Mouse (Mus musculus) MEL (cell line): ENCODE data around the gene Itsn1. TPM values are rescaled to one million over a fixed set of nuclear protein-coding genes. Genes with fewer than 3 reads are reported as not detected.

Experiments
- DNase-seq: peaks from one replicate; pipeline ENCODE4 v3.0.0; 2011; ENCODE audit warnings: low read depth, low spot score
- H3K27ac ChIP-seq: 2 replicates; pipeline ENCODE4 v1.5.1; 2012; ENCODE audit warnings: low read depth, mild to moderate bottlenecking, control low read depth, low read length, moderate library complexity; ENCODE audit not compliant: control insufficient read depth
- H3K27me3 ChIP-seq, 2 experiments: fragments of 150-350 bp in 1 of 2; sonication (generic) in 1 of 2; 2 replicates each; pipeline ENCODE4 v1.6.1; 2012; ENCODE audit warnings: low read length in 2 of 2, mild to moderate bottlenecking in 2 of 2, improper control_type of control experiment in 1 of 2, moderate library complexity in 1 of 2; ENCODE audit not compliant: insufficient read depth in 2 of 2, control insufficient read depth in 1 of 2
- H3K36me3 ChIP-seq, 2 experiments: 2 replicates each; pipeline ENCODE4 v1.6.1; 2012 to 2014; ENCODE audit warnings: low read length in 2 of 2, improper control_type of control experiment in 1 of 2, inconsistent platforms in 1 of 2, mild to moderate bottlenecking in 1 of 2; ENCODE audit not compliant: insufficient read depth in 2 of 2, control insufficient read depth in 1 of 2
- H3K4me1 ChIP-seq, 2 experiments: fragments of 150-350 bp in 1 of 2; sonication (generic) in 1 of 2; 2 replicates each; pipeline ENCODE4 v1.6.1; 2012; ENCODE audit warnings: low read length in 2 of 2, improper control_type of control experiment in 1 of 2, mild to moderate bottlenecking in 1 of 2; ENCODE audit not compliant: insufficient read depth in 2 of 2, control insufficient read depth in 1 of 2
- H3K4me3 ChIP-seq, 2 experiments: fragments of 150-350 bp in 1 of 2; sonication (generic) in 1 of 2; 2 replicates each; pipeline ENCODE4 v1.5.1; 2012; ENCODE audit warnings: low read depth in 2 of 2, low read length in 2 of 2, mild to moderate bottlenecking in 2 of 2, moderate library complexity in 2 of 2, control low read depth in 1 of 2, improper control_type of control experiment in 1 of 2; ENCODE audit not compliant: control insufficient read depth in 1 of 2, insufficient read depth in 1 of 2
- H3K79me2 ChIP-seq: 2 replicates; pipeline ENCODE4 v1.6.1; 2012; ENCODE audit warnings: mild to moderate bottlenecking, low read length, moderate library complexity; ENCODE audit not compliant: control insufficient read depth, poor library complexity, insufficient read depth
- H3K9ac ChIP-seq: 2 replicates; pipeline ENCODE4 v1.6.1; 2012; ENCODE audit warnings: low read depth, mild to moderate bottlenecking, control low read depth, low read length, moderate library complexity; ENCODE audit not compliant: control insufficient read depth, poor library complexity, severe bottlenecking
- H3K9me3 ChIP-seq: fragments of 150-350 bp; sonication (generic); replicated peaks from 2 replicates; pipeline ENCODE4 v1.6.1; 2012; ENCODE audit warnings: mild to moderate bottlenecking, low read length, improper control_type of control experiment, moderate library complexity; ENCODE audit not compliant: insufficient read depth
- BHLHE40 ChIP-seq: IDR thresholded peaks from 2 replicates; pipeline ENCODE4 v1.6.1; 2012; ENCODE audit warnings: low read depth, mild to moderate bottlenecking, inconsistent platforms, low read length, improper control_type of control experiment, borderline replicate concordance
- CHD2 ChIP-seq: IDR thresholded peaks from 2 replicates; pipeline ENCODE4 v1.6.1; 2011; ENCODE audit warnings: low read length, improper control_type of control experiment
- CTCF ChIP-seq, 3 experiments: IDR thresholded peaks in 2 of 3; conservative IDR thresholded peaks in 1 of 3; 2 replicates each; pipeline ENCODE4 v1.5.1; 2011 to 2012; ENCODE audit warnings: low read length in 3 of 3, low read depth in 2 of 3, mild to moderate bottlenecking in 2 of 3, improper control_type of control experiment in 1 of 3, inconsistent platforms in 1 of 3, mixed read lengths in 1 of 3, moderate library complexity in 1 of 3; ENCODE audit not compliant: control insufficient read depth in 1 of 3, insufficient read depth in 1 of 3, poor library complexity in 1 of 3, severe bottlenecking in 1 of 3
- E2F4 ChIP-seq: IDR thresholded peaks from 2 replicates; pipeline ENCODE4 v1.6.1; 2011; ENCODE audit warnings: low read depth, low read length, improper control_type of control experiment, borderline replicate concordance
- ETS1 ChIP-seq: IDR thresholded peaks from 2 replicates; pipeline ENCODE4 v1.6.1; 2012; ENCODE audit warnings: low read depth, mild to moderate bottlenecking, inconsistent platforms, low read length, improper control_type of control experiment, moderate library complexity
- GABPA ChIP-seq: IDR thresholded peaks from 2 replicates; pipeline ENCODE4 v1.6.1; 2012; ENCODE audit warnings: low read depth, mild to moderate bottlenecking, inconsistent platforms, low read length, improper control_type of control experiment, moderate library complexity
- GATA1 ChIP-seq: IDR thresholded peaks from 2 replicates; pipeline ENCODE4 v1.6.1; 2011; ENCODE audit warnings: low read depth, low read length, improper control_type of control experiment
- HCFC1 ChIP-seq: IDR thresholded peaks from 2 replicates; pipeline ENCODE4 v1.6.1; 2012; ENCODE audit warnings: low read depth, mild to moderate bottlenecking, inconsistent platforms, low read length, improper control_type of control experiment, moderate library complexity
- JUND ChIP-seq: IDR thresholded peaks from 2 replicates; pipeline ENCODE4 v1.6.1; 2011; ENCODE audit warnings: low read depth, mild to moderate bottlenecking, improper control_type of control experiment, low read length
- KAT2A ChIP-seq: conservative IDR thresholded peaks from 2 replicates; pipeline ENCODE4 v1.6.1; 2012; ENCODE audit warnings: low read depth, low read length, improper control_type of control experiment, inconsistent platforms
- MAFK ChIP-seq: IDR thresholded peaks from 2 replicates; pipeline ENCODE4 v1.6.1; 2011; ENCODE audit warnings: low read depth, mild to moderate bottlenecking, low read length, improper control_type of control experiment, borderline replicate concordance
- MAX ChIP-seq: IDR thresholded peaks from 2 replicates; pipeline ENCODE4 v1.6.1; 2011; ENCODE audit warnings: low read length, improper control_type of control experiment
- MAZ ChIP-seq: IDR thresholded peaks from 2 replicates; pipeline ENCODE4 v1.6.1; 2012; ENCODE audit warnings: low read depth, mild to moderate bottlenecking, inconsistent platforms, low read length, improper control_type of control experiment
- MXI1 ChIP-seq: IDR thresholded peaks from 2 replicates; pipeline ENCODE4 v1.6.1; 2011; ENCODE audit warnings: mild to moderate bottlenecking, low read depth, low read length, improper control_type of control experiment
- MYB ChIP-seq: IDR thresholded peaks from 2 replicates; pipeline ENCODE4 v1.6.1; 2011; ENCODE audit warnings: mild to moderate bottlenecking, low read depth, low read length, improper control_type of control experiment
- NELFE ChIP-seq: IDR thresholded peaks from 2 replicates; pipeline ENCODE4 v1.6.1; 2011; ENCODE audit warnings: low read depth, low read length, improper control_type of control experiment
- NRF1 ChIP-seq: IDR thresholded peaks from 2 replicates; pipeline ENCODE4 v1.6.1; 2014; ENCODE audit warnings: low read depth, mild to moderate bottlenecking, inconsistent platforms, low read length, improper control_type of control experiment, moderate library complexity; ENCODE audit not compliant: poor library complexity, insufficient read depth, severe bottlenecking
- POLR2A ChIP-seq, 2 experiments: IDR thresholded peaks; 2 replicates each; pipeline ENCODE4 v1.6.1; 2011 to 2012; ENCODE audit warnings: low read length in 2 of 2, mild to moderate bottlenecking in 2 of 2, control low read depth in 1 of 2, improper control_type of control experiment in 1 of 2, low read depth in 1 of 2, moderate library complexity in 1 of 2; ENCODE audit not compliant: control insufficient read depth in 1 of 2, insufficient read depth in 1 of 2, poor library complexity in 1 of 2
- POLR2AphosphoS5 ChIP-seq: IDR thresholded peaks from 2 replicates; pipeline ENCODE4 v1.6.1; 2012; ENCODE audit warnings: low read depth, borderline replicate concordance, mild to moderate bottlenecking, inconsistent platforms, low read length, moderate library complexity, mixed read lengths
- SIN3A ChIP-seq: IDR thresholded peaks from 2 replicates; pipeline ENCODE4 v1.6.1; 2012; ENCODE audit warnings: low read length, improper control_type of control experiment, inconsistent platforms
- TBP ChIP-seq: IDR thresholded peaks from 2 replicates; pipeline ENCODE4 v1.8.0; 2011; ENCODE audit warnings: low read depth, low read length, improper control_type of control experiment
- TCF12 ChIP-seq: IDR thresholded peaks from 2 replicates; pipeline ENCODE4 v1.6.1; 2014; ENCODE audit warnings: low read depth, mild to moderate bottlenecking, inconsistent platforms, low read length, improper control_type of control experiment, moderate library complexity
- UBTF ChIP-seq: IDR thresholded peaks from 2 replicates; pipeline ENCODE4 v1.6.1; 2012; ENCODE audit warnings: low read depth, mild to moderate bottlenecking, inconsistent platforms, low read length, improper control_type of control experiment, moderate library complexity, borderline replicate concordance; ENCODE audit not compliant: insufficient read depth
- USF1 ChIP-seq: IDR thresholded peaks from 2 replicates; pipeline ENCODE4 v1.6.1; 2014; ENCODE audit warnings: low read depth, mild to moderate bottlenecking, inconsistent platforms, low read length, improper control_type of control experiment, moderate library complexity
- ZC3H11A ChIP-seq: IDR thresholded peaks from 2 replicates; pipeline ENCODE4 v1.6.1; 2012; ENCODE audit warnings: low read depth, mild to moderate bottlenecking, inconsistent platforms, low read length, improper control_type of control experiment
- ZMIZ1 ChIP-seq: IDR thresholded peaks from 2 replicates; pipeline ENCODE4 v1.6.1; 2012; ENCODE audit warnings: low read depth, mild to moderate bottlenecking, inconsistent platforms, low read length, improper control_type of control experiment, moderate library complexity
- ZNF384 ChIP-seq: IDR thresholded peaks from 2 replicates; pipeline ENCODE4 v1.6.1; 2012; ENCODE audit warnings: low read depth, mild to moderate bottlenecking, inconsistent platforms, low read length, improper control_type of control experiment
- polyA plus RNA-seq, 2 experiments: library from polyadenylated mRNA; stranded (reverse) in 1 of 2; unstranded in 1 of 2; fragments of >175 nt in 1 of 2; fragments of >200 nt in 1 of 2; gene quantifications; 2 replicates each; pipeline versions ENCODE4 v1.2.1 to v1.2.4; 2012; ENCODE audit warnings: low replicate concordance in 2 of 2, low read depth in 1 of 2; ENCODE audit not compliant: insufficient read length in 2 of 2, insufficient read depth in 1 of 2, missing spikeins in 1 of 2
- total RNA-seq: library from RNA; depleted of rRNA; stranded (reverse); fragments of 300-350 nt; gene quantifications from 2 replicates; pipeline ENCODE4 v1.2.3, GENCODE M21; 2012

Gene Itsn1
- total and polyA plus RNA-seq, 3 experiments, result 14.7 to 36.5 TPM; not detected in 1

GRCm38 (mm10) chr16:91891218-91891617 is 162.1 kb downstream of the Itsn1 start:
- peak; percentile 89 for DNase-seq
- Histone ChIP-seq H3K27me3 (no peaks in the 10 kb centered on the region), H3K79me2 (peaks cover 1% of the 10 kb centered on the region; the same call in 1 of the 2 replicates), H3K9me3 (no peaks in the 10 kb centered on the region), H3K9ac (peak overlapping the region; percentile 85), H3K4me1 (peaks cover 0 to 16% of the 10 kb centered on the region in 2 experiments; a peak in 2 of 4 replicates), H3K4me3 (peak overlapping the region; percentile 57 to 96), H3K27ac (peak overlapping the region; percentile 88), H3K36me3 (peaks cover 0 to 4% of the 10 kb centered on the region in 2 experiments; a peak in 1 of 4 replicates)
- TF ChIP-seq GABPA (no peak), NELFE (peak; percentile 35), JUND (no peak), ZC3H11A (no peak), CHD2 (no peak), POLR2A (IDR thresholded peaks at IDR 0.05; ENCODE audit: control insufficient read depth in 1 of 2, insufficient read depth in 1 of 2, low read depth in 1 of 2, low read length in 2 of 2, poor library complexity in 1 of 2) (peak; percentile 41 to 58; a peak in 2 of 4 replicates), SIN3A (peak; percentile 57; the same call in 1 of the 2 replicates), GATA1 (no peak), TCF12 (peak; percentile 59; the same call in 1 of the 2 replicates), ZNF384 (no peak), MXI1 (peak; percentile 29; the same call in 1 of the 2 replicates), POLR2AphosphoS5 (no peak), MAZ (peak; percentile 30; the same call in 1 of the 2 replicates), HCFC1 (peak; percentile 77), UBTF (no peak), MAX (no peak), BHLHE40 (no peak), TBP (peak; percentile 74)
- TF ChIP-seq, all 39 proteins: peak for 8

- no peak overlapping the region for H3K27ac ChIP-seq
- no peak overlapping the region for H3K4me3 ChIP-seq
- TF ChIP-seq ZC3H11A (no peak), USF1 (no peak), ZMIZ1 (no peak), POLR2AphosphoS5 (no peak), MYB (no peak), POLR2A (IDR thresholded peaks at IDR 0.05; ENCODE audit: control insufficient read depth in 1 of 2, insufficient read depth in 1 of 2, low read depth in 1 of 2, low read length in 2 of 2, poor library complexity in 1 of 2) (no peak), KAT2A (no peak), ETS1 (no peak), BHLHE40 (no peak), HCFC1 (no peak), CHD2 (no peak), NELFE (no peak), CTCF (IDR thresholded peaks at IDR 0.05 in 2 of 3, conservative IDR thresholded peaks at IDR 0.05 in 1 of 3; ENCODE audit: control insufficient read depth in 1 of 3, insufficient read depth in 1 of 3, low read depth in 2 of 3, low read length in 3 of 3, poor library complexity in 1 of 3, severe bottlenecking in 1 of 3) (no peak), NRF1 (no peak), E2F4 (no peak), UBTF (no peak), GATA1 (no peak), MAFK (no peak)
- DNase-seq, result no peak
- H3K4me1 ChIP-seq, result peaks cover 0 to 12% of the 10 kb centered on the region in 2 experiments; a peak in 2 of 4 replicates
- H3K27me3 ChIP-seq, result no peaks in the 10 kb centered on the region
- H3K79me2 ChIP-seq, result no peaks in the 10 kb centered on the region
- H3K36me3 ChIP-seq, result no peaks in the 10 kb centered on the region
- H3K9ac ChIP-seq, result no peak overlapping the region
- H3K9me3 ChIP-seq, result no peaks in the 10 kb centered on the region
Observed at GRCm38 (mm10) chr16:91896426-91896830, 167.3 kb downstream of the Itsn1 start.
